Comparison of ENCODE assay signal across 18 mouse cellular contexts in genomic region chr11:89950691-89951270, GRCm38 (mm10). TPM values are rescaled to one million over a fixed set of nuclear protein-coding genes. Genes with fewer than 3 reads are reported as not detected.
A peak's percentile ranks its signal among the peaks of the same experiment; 100 is the strongest.
DNase-seq lines count a peak whose midpoint lies in the region; ATAC-seq and TF ChIP-seq lines count a peak whose summit lies in the region.
"Had no signal": no experiment of that assay in that cellular context is flagged by ENCODE, and none has a peak within 500 bp of the region (broad histone marks: within the 10 kb centered on the region; RNA-seq: fewer than 3 reads in every experiment).

No protein-coding gene starts in this region.

- ATAC-seq in frontal cortex, adult (ENCODE audit: low TSS enrichment): peak; percentile 100
- no peak for ATAC-seq in kidney, embryonic 15.5 days (replicated peaks; ENCODE audit: low FRiP score)
- ATAC-seq: forebrain, embryonic 16.5 days; hindbrain, embryonic 16.5 days had no signal

- intact Hi-C loops in left cerebral cortex, postnatal 36 days (cut with DNase I): no loop called here

- H3K4me3 ChIP-seq in lung, adult 2 months (replicated peaks; ENCODE audit: extremely low read depth, low read depth, low read length): no peak overlapping the region
- no peak overlapping the region for H3K4me3 ChIP-seq in kidney, embryonic 15.5 days (replicated peaks)
- H3K4me3 ChIP-seq: lung, embryonic 15.5 days; stomach, embryonic 15.5 days had no signal

- 87% methylated on average over 3 of the region's 3 CpGs for WGBS in lung, adult 2 months
- 86% methylated on average over 3 of the region's 3 CpGs for WGBS in kidney, embryonic 15.5 days

- H3K27ac ChIP-seq in kidney, embryonic 15.5 days: no peak overlapping the region
- H3K27ac ChIP-seq: lung, embryonic 15.5 days; stomach, embryonic 15.5 days had no signal

- no peaks in the 10 kb centered on the region for H3K9me3 ChIP-seq in kidney, embryonic 15.5 days (replicated peaks)
- H3K9me3 ChIP-seq: lung, embryonic 15.5 days; stomach, embryonic 15.5 days had no signal

- H3K4me1 ChIP-seq in lung, adult 2 months (ENCODE audit: control insufficient read depth, insufficient read depth, low read length): no peaks in the 10 kb centered on the region
- no peaks in the 10 kb centered on the region for H3K4me1 ChIP-seq in kidney, embryonic 15.5 days
- H3K4me1 ChIP-seq: lung, embryonic 15.5 days; stomach, embryonic 15.5 days had no signal

- no peak overlapping the region for H3K9ac ChIP-seq in kidney, embryonic 15.5 days
- H3K9ac ChIP-seq: lung, embryonic 15.5 days; stomach, embryonic 15.5 days had no signal

- H3K4me2 ChIP-seq in kidney, embryonic 15.5 days: no peak overlapping the region
- H3K4me2 ChIP-seq: liver, embryonic 11.5 days; lung, embryonic 15.5 days; stomach, embryonic 15.5 days had no signal

- no peaks in the 10 kb centered on the region for H3K36me3 ChIP-seq in kidney, embryonic 15.5 days
- H3K36me3 ChIP-seq: lung, embryonic 15.5 days; stomach, embryonic 15.5 days had no signal

- DNase-seq in frontal cortex, postnatal 25 days (ENCODE audit: low spot score in 2 of 2): peak; percentile 13 to 28
- DNase-seq in layer of hippocampus, postnatal 14 days (ENCODE audit: low spot score in 2 of 2): peak; percentile 54 to 73
- peak; percentile 50 to 54 for DNase-seq in left cerebral cortex, postnatal 36 days (ENCODE audit: low spot score in 2 of 2)
- no peak for DNase-seq in lung, adult 2 months
- no peak for DNase-seq in cerebellum, adult 9-10 months
- no peak for DNase-seq in spleen, postnatal 10 days (ENCODE audit: low spot score in 2 of 2)
- DNase-seq: adrenal gland, adult 2 months; cerebellum, adult 18-20 months; embryo, embryonic 11 days; heart, postnatal 10 days; kidney, adult 2 months had no signal

- TF ChIP-seq POLR2A in lung, adult 2 months (IDR thresholded peaks at IDR 0.05; ENCODE audit: borderline replicate concordance, extremely low read depth, low read depth, low read length): no peak

- no peak for TF ChIP-seq CTCF in lung, adult 2 months (IDR thresholded peaks at IDR 0.05; ENCODE audit: insufficient read depth, low read length)

- H3K27me3 ChIP-seq in kidney, embryonic 15.5 days: no peaks in the 10 kb centered on the region
- H3K27me3 ChIP-seq: lung, embryonic 15.5 days; stomach, embryonic 15.5 days had no signal

RNA-seq across cellular contexts. Expression of gene Pctp, which starts 51.9 kb away (rescaled TPM):
- total RNA-seq in layer of hippocampus, postnatal 14 days (2021): under 1 TPM; 0.53 to 0.95 TPM
- 1 to 10 TPM in 1 of 2 experiments, under 1 TPM in 1; 0.79 to 1.1 TPM for total RNA-seq in left cerebral cortex, postnatal 36 days (2021)
- polyA plus RNA-seq in lung, adult 2 months (2012; rRNA removed): 3.0 and 3.1 TPM in 2 replicates
- 12.1 and 13.1 TPM in 2 replicates for polyA plus RNA-seq in kidney, embryonic 15.5 days (2015; fragmentation: Nextera tagmentation; extraction: Ambion mirVana)

Comparison
In these comparisons a context has a peak if more than half of its experiments do, and no peak if none do; other contexts are left out.
1. DNase-seq: peak in frontal cortex, postnatal 25 days (2 of 2), layer of hippocampus, postnatal 14 days (2 of 2) and left cerebral cortex, postnatal 36 days (2 of 2); none in lung, adult 2 months (single experiment), cerebellum, adult 9-10 months (single experiment) and spleen, postnatal 10 days (0 of 2).